Mouse (Mus musculus) kidney, embryonic 14.5 days (tissue): ENCODE results near the gene Hexim2. TPM values are rescaled to one million over a fixed set of nuclear protein-coding genes. Genes with fewer than 3 reads are reported as not detected.

Experiments used
- ATAC-seq: fragments of 200-750 bp; cut with Nextera tagmentation; 2 replicates; pipeline ENCODE4 v1.8.0; 2017; ENCODE audit warnings: moderate number of reproducible peaks, mild to moderate bottlenecking, moderate TSS enrichment, moderate library complexity; ENCODE audit not compliant: low FRiP score, low TSS enrichment
- H3K27ac ChIP-seq: fragments of 300-500 bp; sonication (generic); 2 replicates; pipeline ENCODE4 v1.5.1; 2014; ENCODE audit warnings: low read depth, mild to moderate bottlenecking, low read length, moderate library complexity, mixed read lengths
- H3K27me3 ChIP-seq: fragments of 300-500 bp; sonication (generic); 2 replicates; pipeline ENCODE4 v1.6.1; 2014; ENCODE audit warnings: mild to moderate bottlenecking, low read length; ENCODE audit not compliant: control insufficient read depth, insufficient read depth
- H3K36me3 ChIP-seq: fragments of 300-500 bp; sonication (generic); 2 replicates; pipeline ENCODE4 v1.6.1; 2014; ENCODE audit warnings: low read length, mixed read lengths; ENCODE audit not compliant: control insufficient read depth, insufficient read depth
- H3K4me1 ChIP-seq: fragments of 300-500 bp; sonication (generic); 2 replicates; pipeline ENCODE4 v1.6.1; 2014; ENCODE audit warnings: low read length, mixed read lengths; ENCODE audit not compliant: control insufficient read depth, insufficient read depth
- H3K4me2 ChIP-seq: fragments of 300-500 bp; sonication (generic); replicated peaks from 2 replicates; pipeline ENCODE4 v1.6.1; 2014; ENCODE audit warnings: low read depth, mild to moderate bottlenecking, low read length
- H3K4me3 ChIP-seq: fragments of 300-500 bp; sonication (generic); 2 replicates; pipeline ENCODE4 v1.5.1; 2014; ENCODE audit warnings: mild to moderate bottlenecking, low read length
- H3K9ac ChIP-seq: fragments of 300-500 bp; sonication (generic); 2 replicates; pipeline ENCODE4 v1.6.1; 2014; ENCODE audit warnings: low read depth, mild to moderate bottlenecking, low read length, moderate library complexity
- H3K9me3 ChIP-seq: fragments of 300-500 bp; sonication (generic); 2 replicates; pipeline ENCODE4 v1.6.1; 2016; ENCODE audit warnings: low read length; ENCODE audit not compliant: control insufficient read depth
- WGBS: fragments of 180-500 bp; shearing (Covaris S2); extraction: QIAGEN DNeasy Blood & Tissue Kit; methylation state at CpG from one replicate; pipeline ENCODE4 v1.1.7; 2014; 5-methylcytosine and 5-hydroxymethylcytosine counted together
- polyA plus RNA-seq: library from polyadenylated mRNA; unstranded; fragments of >200 nt; fragmentation: Nextera tagmentation; extraction: Ambion mirVana; gene quantifications from 2 replicates; pipeline ENCODE4 v1.2.1, GENCODE M21; 2014

Hexim2 gene
- polyA plus RNA-seq, 1 experiment from 2014 or later = 10.3 TPM

GRCm38 (mm10) chr11:103115163-103116007 lies 16.8 kb upstream of the Hexim2 start:
- H3K36me3 ChIP-seq = no peaks in the 10 kb centered on the region

GRCm38 (mm10) chr11:103116008-103116818 lies 16.0 kb upstream of the Hexim2 start, which contains the start of gene Hexim1:
TSS of gene Hexim1 (plus strand) at chr11:103116231.
- Histone ChIP-seq H3K4me1 (peaks cover 19% of the 10 kb centered on the region), H3K9ac (peak within 1 kb of the TSS; percentile 85), H3K9me3 (no peaks in the 10 kb centered on the region), H3K27ac (peak within 1 kb of the TSS; percentile 86), H3K4me2 (peak within 1 kb of the TSS; percentile 82), H3K4me3 (peak within 1 kb of the TSS; percentile 70), H3K36me3 (no peaks in the 10 kb centered on the region), H3K27me3 (no peaks in the 10 kb centered on the region)
- WGBS = under 1% methylated on average over 53 of the region's 53 CpGs
- peak; percentile 94 for ATAC-seq

More at GRCm38 (mm10) chr11:103115163-103116007, 16.8 kb upstream of the Hexim2 start:
- Histone ChIP-seq H3K4me3 (peak overlapping the region; percentile 70), H3K4me1 (peaks cover 21% of the 10 kb centered on the region), H3K4me2 (peak overlapping the region; percentile 61), H3K27ac (peak overlapping the region; percentile 86), H3K9ac (peak overlapping the region; percentile 85), H3K27me3 (no peaks in the 10 kb centered on the region), H3K9me3 (no peaks in the 10 kb centered on the region)
- ATAC-seq = peak; percentile 70
- under 1% methylated on average over 34 of the region's 34 CpGs for WGBS

- H3K9ac ChIP-seq = peak overlapping the region; percentile 74
- under 1% methylated on average over 35 of the region's 35 CpGs for WGBS
- no peaks in the 10 kb centered on the region for H3K36me3 ChIP-seq
- peak overlapping the region; percentile 63; the same call in 1 of the 2 replicates for H3K27ac ChIP-seq
- H3K4me1 ChIP-seq = peaks cover 13% of the 10 kb centered on the region
- H3K27me3 ChIP-seq = no peaks in the 10 kb centered on the region
- peak overlapping the region; percentile 70 for H3K4me3 ChIP-seq
- peak overlapping the region; percentile 82 for H3K4me2 ChIP-seq
- H3K9me3 ChIP-seq = no peaks in the 10 kb centered on the region
- peak; percentile 30 for ATAC-seq
These were observed 15.2 kb upstream of the Hexim2 start for GRCm38 (mm10) chr11:103116959-103117590.

- ATAC-seq = no peak
These were observed 14.6 kb upstream of the Hexim2 start for GRCm38 (mm10) chr11:103117591-103118009.

GRCm38 (mm10) chr11:103118866-103119265 lies 13.4 kb upstream of the Hexim2 start:
- 91% methylated on average over 2 of the region's 2 CpGs for WGBS
- Histone ChIP-seq H3K36me3 (no peaks in the 10 kb centered on the region), H3K27me3 (no peaks in the 10 kb centered on the region), H3K9me3 (no peaks in the 10 kb centered on the region), H3K9ac (no peak overlapping the region), H3K4me1 (peaks cover 10% of the 10 kb centered on the region), H3K27ac (no peak overlapping the region), H3K4me3 (no peak overlapping the region; the same call in 1 of the 2 replicates), H3K4me2 (peak overlapping the region; percentile 82; the same call in 1 of the 2 replicates)
- ATAC-seq = no peak

More at GRCm38 (mm10) chr11:103117591-103118009, 14.6 kb upstream of the Hexim2 start:
- Histone ChIP-seq H3K4me2 (peak overlapping the region; percentile 82), H3K9ac (peak overlapping the region; percentile 74), H3K27me3 (no peaks in the 10 kb centered on the region), H3K4me1 (peaks cover 10% of the 10 kb centered on the region), H3K36me3 (no peaks in the 10 kb centered on the region), H3K4me3 (peak overlapping the region; percentile 70), H3K27ac (peak overlapping the region; percentile 63; the same call in 1 of the 2 replicates), H3K9me3 (no peaks in the 10 kb centered on the region)
- under 1% methylated on average over 38 of the region's 38 CpGs for WGBS

GRCm38 (mm10) chr11:103119609-103120008 lies 12.6 kb upstream of the Hexim2 start:
- Histone ChIP-seq H3K27me3 (no peaks in the 10 kb centered on the region), H3K36me3 (no peaks in the 10 kb centered on the region), H3K9ac (no peak overlapping the region), H3K4me2 (no peak overlapping the region), H3K9me3 (no peaks in the 10 kb centered on the region), H3K4me1 (peaks cover 8% of the 10 kb centered on the region), H3K4me3 (no peak overlapping the region), H3K27ac (no peak overlapping the region)
- 58% methylated on average over 5 of the region's 5 CpGs for WGBS
- no peak for ATAC-seq

GRCm38 (mm10) chr11:103120315-103120714 lies 11.9 kb upstream of the Hexim2 start:
- no peak overlapping the region for H3K27ac ChIP-seq
- no peaks in the 10 kb centered on the region for H3K36me3 ChIP-seq
- no peaks in the 10 kb centered on the region for H3K9me3 ChIP-seq
- H3K9ac ChIP-seq = no peak overlapping the region
- peaks cover 5% of the 10 kb centered on the region; the same call in 1 of the 2 replicates for H3K4me1 ChIP-seq
- H3K27me3 ChIP-seq = no peaks in the 10 kb centered on the region
- no peak overlapping the region for H3K4me3 ChIP-seq
- WGBS = 56% methylated on average over 5 of the region's 5 CpGs
- no peak for ATAC-seq
- no peak overlapping the region for H3K4me2 ChIP-seq

- WGBS = under 1% methylated on average over 57 of the region's 58 CpGs
- H3K4me2 ChIP-seq = peak overlapping the region; percentile 57
- H3K4me3 ChIP-seq = peak overlapping the region; percentile 98
- H3K36me3 ChIP-seq = no peaks in the 10 kb centered on the region
- peak; percentile 94 for ATAC-seq
- peak overlapping the region; percentile 98 for H3K27ac ChIP-seq
- peaks cover 25% of the 10 kb centered on the region; the same call in 1 of the 2 replicates for H3K4me1 ChIP-seq
- no peaks in the 10 kb centered on the region for H3K27me3 ChIP-seq
- H3K9me3 ChIP-seq = no peaks in the 10 kb centered on the region
- H3K9ac ChIP-seq = peak overlapping the region; percentile 100
These were observed 587 bp downstream of the Hexim2 start for GRCm38 (mm10) chr11:103132576-103133455.
